Mouse (Mus musculus): ENCODE data around the gene Tmem126a. TPM values are rescaled to one million over a fixed set of nuclear protein-coding genes. Genes with fewer than 3 reads are reported as not detected.

Tmem126a gene
- total RNA-seq, 2 experiments from 2014 or later: 37.7 to 43.9 TPM

Other genes starting within 250 kb of the Tmem126a start
- not detected for gene Ccdc83, start 191.5 kb downstream of the Tmem126a start, total RNA-seq (2021)
- 10 to 100 TPM; 30.9 to 40.5 TPM for gene Sytl2, start 155.0 kb downstream of the Tmem126a start, total RNA-seq (2021)
- gene Ccdc89, start 30.7 kb downstream of the Tmem126a start, total RNA-seq (2021): under 1 TPM; 0.47 to 0.58 TPM
- 10 to 100 TPM; 89.8 to 90.9 TPM for gene Crebzf, start 14.5 kb downstream of the Tmem126a start, total RNA-seq (2021)
- 10 to 100 TPM; 26.2 to 27.8 TPM for gene Tmem126b, start 18.8 kb upstream of the Tmem126a start, total RNA-seq (2021)
- gene Dlg2, start 19.4 kb upstream of the Tmem126a start, total RNA-seq (2021): 100 to 1,000 TPM; 266 to 283 TPM